Mouse (Mus musculus): ENCODE data around the gene Dr1. TPM values are rescaled to one million over a fixed set of nuclear protein-coding genes. Genes with fewer than 3 reads are reported as not detected.
"Not testable (repeated sequence)": the region's sequence is repeated elsewhere in the genome, so short reads cannot be mapped to it uniquely, and the experiment has no call there.

The Dr1 gene
- 10 to 100 TPM; 46.1 to 47.8 TPM for total RNA-seq (2021)

GRCm38 (mm10) chr5:108268127-108269062 is at the start of gene Dr1:
TSS of gene Dr1 (plus strand) at chr5:108268897.
- peak; percentile 79 to 82 for DNase-seq (ENCODE audit: extremely low spot score in 1 of 2, low spot score in 1 of 2)

- no peak for DNase-seq (ENCODE audit: extremely low spot score in 1 of 2, low spot score in 1 of 2)
These were observed 44.6 kb upstream of the Dr1 start for GRCm38 (mm10) chr5:108224077-108224476.

- DNase-seq (ENCODE audit: extremely low spot score in 1 of 2, low spot score in 1 of 2) = no peak
These were observed 42.5 kb upstream of the Dr1 start for GRCm38 (mm10) chr5:108226159-108226558.

GRCm38 (mm10) chr5:108246314-108246765 is 22.4 kb upstream of the Dr1 start:
- no peak for DNase-seq (ENCODE audit: extremely low spot score in 1 of 2, low spot score in 1 of 2)

GRCm38 (mm10) chr5:108250033-108250432 is 18.7 kb upstream of the Dr1 start:
- DNase-seq (ENCODE audit: extremely low spot score in 1 of 2, low spot score in 1 of 2) = no peak

GRCm38 (mm10) chr5:108255259-108255658 is 13.4 kb upstream of the Dr1 start:
- DNase-seq (ENCODE audit: extremely low spot score in 1 of 2, low spot score in 1 of 2) = no peak

- peak; percentile 17 to 40 for DNase-seq (ENCODE audit: extremely low spot score in 1 of 2, low spot score in 1 of 2)
These were observed 6.0 kb upstream of the Dr1 start for GRCm38 (mm10) chr5:108262722-108263121.

GRCm38 (mm10) chr5:108263785-108264184 is 4.9 kb upstream of the Dr1 start:
- not testable (repeated sequence) for DNase-seq (ENCODE audit: extremely low spot score in 1 of 2, low spot score in 1 of 2)

GRCm38 (mm10) chr5:108266990-108267389 is 1.7 kb upstream of the Dr1 start:
- DNase-seq (ENCODE audit: extremely low spot score in 1 of 2, low spot score in 1 of 2) = no peak

- DNase-seq (ENCODE audit: extremely low spot score in 1 of 2, low spot score in 1 of 2) = peak in 1 of 2 experiments; percentile 15
These were observed 540 bp downstream of the Dr1 start for GRCm38 (mm10) chr5:108269063-108269810.

GRCm38 (mm10) chr5:108269811-108270151 is 1.1 kb downstream of the Dr1 start:
- DNase-seq (ENCODE audit: extremely low spot score in 1 of 2, low spot score in 1 of 2) = no peak

GRCm38 (mm10) chr5:108270415-108270814 is 1.7 kb downstream of the Dr1 start:
- DNase-seq (ENCODE audit: extremely low spot score in 1 of 2, low spot score in 1 of 2) = no peak

- DNase-seq (ENCODE audit: extremely low spot score in 1 of 2, low spot score in 1 of 2) = not testable (repeated sequence)
These were observed 2.6 kb downstream of the Dr1 start for GRCm38 (mm10) chr5:108271345-108271744.

GRCm38 (mm10) chr5:108286957-108287356 is 18.3 kb downstream of the Dr1 start:
- DNase-seq (ENCODE audit: extremely low spot score in 1 of 2, low spot score in 1 of 2) = no peak

- no peak for DNase-seq (ENCODE audit: extremely low spot score in 1 of 2, low spot score in 1 of 2)
These were observed 32.9 kb downstream of the Dr1 start for GRCm38 (mm10) chr5:108301567-108301966.

- DNase-seq (ENCODE audit: extremely low spot score in 1 of 2, low spot score in 1 of 2) = peak; percentile 92 to 96
These were observed 43.7 kb downstream of the Dr1 start, which contains the start of gene Pigg for GRCm38 (mm10) chr5:108312224-108313064. TSS of gene Pigg (plus strand) at chr5:108312609.

GRCm38 (mm10) chr5:108313065-108313860 is 44.6 kb downstream of the Dr1 start:
- no peak for DNase-seq (ENCODE audit: extremely low spot score in 1 of 2, low spot score in 1 of 2)

Measured in layer of hippocampus, postnatal 25 days (tissue).